29 mouse cellular contexts compared by ENCODE assay signal in the genomic region with DNA sequence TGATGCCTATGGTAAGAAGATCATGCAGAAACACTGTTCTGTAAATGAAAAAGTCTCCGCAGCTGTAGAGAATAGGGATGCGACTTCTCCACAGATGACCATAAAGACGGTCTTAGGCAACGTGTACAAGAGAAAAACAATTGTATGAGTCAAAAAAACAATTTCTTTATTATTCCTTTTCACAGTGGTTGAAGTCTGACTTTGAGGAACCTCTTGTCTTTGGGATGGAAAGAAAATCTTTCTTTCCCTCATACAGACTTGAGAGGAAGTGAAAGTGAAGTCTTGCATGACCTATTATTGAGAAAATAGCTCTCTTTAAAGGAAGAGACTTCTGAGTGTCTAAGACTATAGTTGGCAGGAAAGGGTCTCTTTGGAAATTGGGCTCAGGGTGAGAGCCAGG.
DNase-seq lines count a peak whose midpoint lies in the region; ATAC-seq and TF ChIP-seq lines count a peak whose summit lies in the region.
"Had no signal": no experiment of that assay in that cellular context is flagged by ENCODE, and none has a peak within 500 bp of the region (broad histone marks: within the 10 kb centered on the region; RNA-seq: fewer than 3 reads in every experiment).

No protein-coding gene starts in this region.

- no peaks in the 10 kb centered on the region; the same call in 1 of the 2 replicates for H3K4me1 ChIP-seq in liver, adult 2 months (ENCODE audit: control insufficient read depth, insufficient read depth, low read length)
- H3K4me1 ChIP-seq: embryonic facial prominence, embryonic 13.5 days; forebrain, embryonic 13.5 days; heart, embryonic 15.5 days; liver, embryonic 13.5 days; megakaryocyte, embryonic 14.5 days; midbrain, embryonic 13.5 days had no signal

- no peaks in the 10 kb centered on the region; the same call in 1 of the 2 replicates for H3K79me2 ChIP-seq in liver, adult 2 months (ENCODE audit: control insufficient read depth, insufficient read depth, low read length)

- peak; percentile 97 for ATAC-seq in megakaryocyte progenitor cell, adult 5-6 weeks (replicated peaks; ENCODE audit: poor library complexity)
- ATAC-seq: forebrain, embryonic 13.5 days; inflammation-experienced regulatory T-cells, adult 6 months; midbrain, embryonic 13.5 days; Patski had no signal

- H3K27ac ChIP-seq in liver, adult 2 months (replicated peaks; ENCODE audit: insufficient read depth, low read depth, low read length), result no peak overlapping the region
- no peak overlapping the region for H3K27ac ChIP-seq in layer of hippocampus, adult 2 months
- H3K27ac ChIP-seq: embryonic facial prominence, embryonic 13.5 days; forebrain, embryonic 13.5 days; heart, embryonic 15.5 days; hindbrain, embryonic 14.5 days; kidney, postnatal 0 days; liver, embryonic 13.5 days; midbrain, embryonic 13.5 days had no signal

- H3K27me3 ChIP-seq in liver, adult 2 months (ENCODE audit: control insufficient read depth, insufficient read depth, low read length), result no peaks in the 10 kb centered on the region
- H3K27me3 ChIP-seq: embryonic facial prominence, embryonic 13.5 days; forebrain, embryonic 13.5 days; heart, embryonic 15.5 days; liver, embryonic 13.5 days; megakaryocyte, embryonic 14.5 days; midbrain, embryonic 13.5 days; Patski had no signal

- no peak overlapping the region for H3K4me3 ChIP-seq in liver, adult 2 months (ENCODE audit: insufficient read depth, low read depth, low read length)
- H3K4me3 ChIP-seq in layer of hippocampus, adult 2 months, result no peak overlapping the region
- H3K4me3 ChIP-seq: embryonic facial prominence, embryonic 13.5 days; erythroblast, embryonic 14.5 days; forebrain, embryonic 13.5 days; heart, embryonic 15.5 days; liver, embryonic 13.5 days; megakaryocyte, embryonic 14.5 days; midbrain, embryonic 13.5 days had no signal

- no peak for TF ChIP-seq CTCF in liver, adult 2 months (IDR thresholded peaks at IDR 0.05; ENCODE audit: low read depth, low read length)
- TF ChIP-seq CTCF in layer of hippocampus, adult 2 months (conservative IDR thresholded peaks at IDR 0.05), result no peak

- WGBS in liver, adult 2 months, result 91% methylated on average over 4 of the region's 4 CpGs

- no peaks in the 10 kb centered on the region for H3K36me3 ChIP-seq in liver, adult 2 months (ENCODE audit: control insufficient read depth, insufficient read depth, low read length)
- H3K36me3 ChIP-seq: embryonic facial prominence, embryonic 13.5 days; G1E; heart, embryonic 15.5 days; liver, embryonic 13.5 days; midbrain, embryonic 13.5 days had no signal

- DNase-seq in liver, adult 2 months (ENCODE audit: extremely low read depth, low read depth, low spot score), result peak; percentile 22
- no peak for DNase-seq in liver
- DNase-seq in testis, postnatal 14 days (ENCODE audit: low spot score), result peak; percentile 19
- DNase-seq in testis, postnatal 10 days (ENCODE audit: low spot score), result no peak
- DNase-seq in urinary bladder, postnatal 14 days (ENCODE audit: low spot score), result no peak
- no peak for DNase-seq in layer of hippocampus, adult 2 months (ENCODE audit: low spot score in 2 of 2)
- DNase-seq: adrenal gland, adult 2 months; cerebellum, adult 18-20 months; cerebellum, postnatal 14 days; gastrocnemius, postnatal 36 days; heart, postnatal 4 days; kidney, adult 2 months; liver, embryonic 13.5 days; lung, embryonic 14.5 days; right cerebral cortex, adult 18-20 months; thymus, adult 18-20 months; thymus, postnatal 36 days had no signal

- TF ChIP-seq POLR2A in liver, adult 2 months (IDR thresholded peaks at IDR 0.05; ENCODE audit: extremely low read depth, insufficient read depth, low read length), result no peak

- no peak overlapping the region for H3K9ac ChIP-seq in liver, adult 2 months (ENCODE audit: low read depth, low read length)
- H3K9ac ChIP-seq: embryonic facial prominence, embryonic 13.5 days; forebrain, embryonic 13.5 days; heart, embryonic 15.5 days; hindbrain, embryonic 14.5 days; liver, embryonic 13.5 days; lung, embryonic 14.5 days; midbrain, embryonic 13.5 days had no signal

Comparison
In these comparisons a context has a peak if more than half of its experiments do, and no peak if none do; other contexts are left out.
1. DNase-seq: peak in liver, adult 2 months (single experiment) and testis, postnatal 14 days (single experiment); none in liver (single experiment), testis, postnatal 10 days (single experiment), urinary bladder, postnatal 14 days (single experiment) and layer of hippocampus, adult 2 months (0 of 2).